Mouse (Mus musculus) lung, postnatal 0 days (tissue): ENCODE data around the gene Lyl1. TPM values are rescaled to one million over a fixed set of nuclear protein-coding genes. Genes with fewer than 3 reads are reported as not detected.

Experiments
- ATAC-seq: fragments of 200-750 bp; cut with Nextera tagmentation; 2 replicates; pipeline ENCODE4 v1.8.0; 2017; ENCODE audit warnings: moderate library complexity
- DNase-seq: peaks from one replicate; pipeline ENCODE4 v3.0.0-alpha.2; 2016; ENCODE audit warnings: low spot score
- H3K27ac ChIP-seq: fragments of 300-500 bp; sonication (generic); 2 replicates; pipeline ENCODE4 v1.5.1; 2014; ENCODE audit warnings: antibody characterized with exemption, mild to moderate bottlenecking, low read length, mixed read lengths
- H3K27me3 ChIP-seq: fragments of 300-500 bp; sonication (generic); replicated peaks from 2 replicates; pipeline ENCODE4 v1.6.1; 2014; ENCODE audit warnings: low read length, mixed read lengths; ENCODE audit not compliant: insufficient read depth
- H3K36me3 ChIP-seq: fragments of 300-500 bp; sonication (generic); 2 replicates; pipeline ENCODE4 v1.6.1; 2014; ENCODE audit warnings: low read length, mixed read lengths; ENCODE audit not compliant: insufficient read depth
- H3K4me1 ChIP-seq: fragments of 300-500 bp; sonication (generic); 2 replicates; pipeline ENCODE4 v1.6.1; 2014; ENCODE audit warnings: antibody characterized with exemption, low read depth, low read length, mixed read lengths; ENCODE audit not compliant: insufficient read depth
- H3K4me2 ChIP-seq: fragments of 300-500 bp; sonication (generic); replicated peaks from 2 replicates; pipeline ENCODE4 v1.6.1; 2014; ENCODE audit warnings: low read depth, mild to moderate bottlenecking, low read length, moderate library complexity, mixed read lengths
- H3K4me3 ChIP-seq: fragments of 300-500 bp; sonication (generic); 2 replicates; pipeline ENCODE4 v1.5.1; 2014; ENCODE audit warnings: low read depth, low read length
- H3K9ac ChIP-seq: fragments of 300-500 bp; sonication (generic); replicated peaks from 2 replicates; pipeline ENCODE4 v1.6.1; 2014; ENCODE audit warnings: low read depth, mild to moderate bottlenecking
- H3K9me3 ChIP-seq: fragments of 300-500 bp; sonication (generic); 2 replicates; pipeline ENCODE4 v1.6.1; 2016; ENCODE audit warnings: low read length, mixed read lengths
- CTCF ChIP-seq: IDR thresholded peaks from 2 replicates; pipeline ENCODE4 v1.5.1; 2016; ENCODE audit warnings: antibody characterized with exemption, mild to moderate bottlenecking
- EP300 ChIP-seq: IDR thresholded peaks from 2 replicates; pipeline ENCODE4 v1.6.1; 2016; ENCODE audit warnings: antibody characterized with exemption, mild to moderate bottlenecking, control low read depth
- WGBS: fragments of 180-500 bp; shearing (Covaris S2); extraction: QIAGEN DNeasy Blood & Tissue Kit; methylation state at CpG from one replicate; pipeline ENCODE4 v1.1.7; 2014; 5-methylcytosine and 5-hydroxymethylcytosine counted together
- polyA plus RNA-seq: library from polyadenylated mRNA; unstranded; fragments of >200 nt; fragmentation: Nextera tagmentation; extraction: Ambion mirVana; gene quantifications from 2 replicates; pipeline ENCODE4 v1.2.1, GENCODE M21; 2015

The Lyl1 gene
- polyA plus RNA-seq, 1 experiment from 2014 or later, result 11.6 TPM

DNA sequence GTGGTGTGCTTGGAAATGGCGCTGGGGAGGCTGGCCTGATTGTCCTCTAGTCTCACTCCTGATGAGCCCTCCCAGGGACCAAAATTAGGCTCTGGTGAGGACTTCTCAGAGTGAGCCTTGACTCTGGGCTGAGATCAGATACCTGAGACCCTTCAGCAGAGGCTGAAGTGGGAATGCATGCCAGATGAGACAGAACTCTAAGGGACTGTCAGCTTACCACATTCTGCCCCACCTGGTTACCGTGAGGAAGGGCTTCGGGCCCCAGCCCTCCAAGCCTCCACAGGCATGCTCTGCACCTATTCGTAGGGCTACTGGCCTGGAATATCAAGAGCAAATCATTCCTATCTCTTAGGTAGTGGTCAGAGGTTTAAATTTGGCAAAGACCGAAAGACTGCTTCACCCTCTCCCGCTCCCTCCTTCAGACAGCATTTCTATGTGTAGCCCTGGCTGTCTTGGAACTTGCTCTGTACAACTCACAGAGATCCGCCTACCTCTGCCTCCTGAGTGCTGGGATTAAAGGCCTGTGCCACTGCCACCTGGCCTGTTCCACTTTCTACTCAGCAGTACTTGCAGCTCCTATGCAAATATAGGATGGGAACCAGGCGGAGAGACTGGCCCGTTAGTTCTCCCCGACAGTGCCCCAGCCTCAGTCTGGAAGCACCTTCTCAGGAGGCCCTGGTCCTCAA lies 37.6 kb downstream of the Lyl1 start:
- no peak for DNase-seq
- no peaks in the 10 kb centered on the region for H3K27me3 ChIP-seq
- H3K4me2 ChIP-seq, result no peak overlapping the region
- no peak for ATAC-seq
- no peak for TF ChIP-seq EP300
- no peak for TF ChIP-seq CTCF
- no peak overlapping the region for H3K4me3 ChIP-seq
- H3K27ac ChIP-seq, result no peak overlapping the region
- no peak overlapping the region for H3K9ac ChIP-seq
- H3K4me1 ChIP-seq, result peaks cover 38% of the 10 kb centered on the region
- WGBS, result 69% methylated on average over 10 of the region's 10 CpGs
- H3K36me3 ChIP-seq, result no peaks in the 10 kb centered on the region
- no peaks in the 10 kb centered on the region for H3K9me3 ChIP-seq

DNA sequence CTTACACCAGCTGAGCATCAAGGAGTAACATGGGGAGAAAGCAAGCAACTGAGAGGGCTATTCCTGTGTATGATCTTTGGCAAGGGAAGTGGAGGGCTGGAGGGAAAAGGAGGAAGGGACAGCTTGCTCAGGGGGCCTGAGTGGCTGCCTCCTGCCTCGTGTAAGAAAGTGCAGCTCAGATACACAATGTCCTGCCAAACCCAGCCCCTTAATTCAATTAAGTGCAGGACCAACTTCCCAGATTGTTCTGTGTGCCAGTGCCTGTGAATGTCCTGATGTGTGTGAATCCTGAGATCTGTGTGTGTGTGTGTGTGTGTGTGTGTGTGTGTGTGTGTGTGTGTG lies 38.1 kb downstream of the Lyl1 start:
- H3K27ac ChIP-seq, result no peak overlapping the region

DNA sequence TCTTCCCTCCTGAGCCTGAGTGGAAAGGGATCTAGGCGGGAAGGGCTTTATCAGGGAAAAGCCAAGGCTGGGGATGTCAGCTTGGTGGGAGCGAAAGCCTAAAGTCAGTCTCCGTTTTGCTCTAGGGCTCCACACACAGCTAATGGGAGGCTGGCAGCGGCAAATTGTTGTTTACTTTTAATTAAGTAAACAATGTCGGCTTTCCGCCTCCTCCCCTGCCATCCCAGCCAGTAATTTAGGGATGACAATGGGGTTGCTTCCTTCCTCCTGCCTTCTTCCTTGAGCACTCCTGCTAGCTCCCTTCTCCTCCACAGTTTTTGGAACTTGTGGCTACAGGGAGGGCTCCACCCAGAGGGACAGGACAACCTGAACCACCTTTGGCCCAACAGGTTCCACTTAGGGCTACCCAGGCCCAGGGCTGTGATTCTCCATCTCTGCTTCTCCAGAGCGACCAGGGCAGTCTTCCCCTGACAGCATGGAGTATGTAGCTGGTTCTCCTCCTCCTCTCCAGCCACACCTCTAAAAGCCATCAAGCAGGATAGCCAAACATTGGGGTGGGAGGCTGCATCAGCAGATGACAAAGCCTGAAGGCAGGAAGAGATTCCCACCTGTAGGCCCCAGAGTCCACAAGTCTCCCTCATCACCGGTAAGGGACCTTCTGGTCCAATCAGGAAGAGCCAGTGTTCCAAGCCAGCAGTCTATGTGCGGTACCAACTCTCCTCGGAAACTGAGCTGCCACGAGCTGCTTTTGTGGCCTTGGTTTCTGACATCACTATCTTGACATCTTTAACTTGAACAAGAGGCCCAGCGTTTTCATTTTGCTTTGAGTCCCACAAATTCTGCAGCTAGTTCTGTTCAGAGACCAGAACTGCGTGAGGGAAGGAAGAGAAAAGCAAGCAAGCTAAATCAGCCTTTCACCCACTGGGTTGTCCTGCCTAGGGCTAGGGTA lies 39.9 kb downstream of the Lyl1 start:
- 39% methylated on average over 13 of the region's 13 CpGs for WGBS
- no peaks in the 10 kb centered on the region for H3K27me3 ChIP-seq
- no peaks in the 10 kb centered on the region for H3K36me3 ChIP-seq
- no peaks in the 10 kb centered on the region for H3K9me3 ChIP-seq
- peaks cover 56% of the 10 kb centered on the region for H3K4me1 ChIP-seq
- H3K4me3 ChIP-seq, result no peak overlapping the region
- peak overlapping the region; percentile 69 for H3K27ac ChIP-seq
- TF ChIP-seq EP300, result peak; percentile 67
- TF ChIP-seq CTCF, result no peak
- DNase-seq (peak; percentile 44), ATAC-seq (no peak)
- H3K9ac ChIP-seq, result no peak overlapping the region
- no peak overlapping the region for H3K4me2 ChIP-seq

More for the DNA sequence above, 38.1 kb downstream of the Lyl1 start:
- Histone ChIP-seq H3K27me3 (no peaks in the 10 kb centered on the region), H3K9ac (no peak overlapping the region), H3K4me2 (no peak overlapping the region), H3K9me3 (no peaks in the 10 kb centered on the region), H3K4me1 (peaks cover 44% of the 10 kb centered on the region), H3K4me3 (no peak overlapping the region), H3K36me3 (no peaks in the 10 kb centered on the region)
- no peak for TF ChIP-seq EP300
- no peak for TF ChIP-seq CTCF
- ATAC-seq, result peak; percentile 20; the same call in 1 of the 2 replicates
- DNase-seq, result peak; percentile 74
- 0% methylated on average over 1 of the region's 1 CpGs for WGBS

DNA sequence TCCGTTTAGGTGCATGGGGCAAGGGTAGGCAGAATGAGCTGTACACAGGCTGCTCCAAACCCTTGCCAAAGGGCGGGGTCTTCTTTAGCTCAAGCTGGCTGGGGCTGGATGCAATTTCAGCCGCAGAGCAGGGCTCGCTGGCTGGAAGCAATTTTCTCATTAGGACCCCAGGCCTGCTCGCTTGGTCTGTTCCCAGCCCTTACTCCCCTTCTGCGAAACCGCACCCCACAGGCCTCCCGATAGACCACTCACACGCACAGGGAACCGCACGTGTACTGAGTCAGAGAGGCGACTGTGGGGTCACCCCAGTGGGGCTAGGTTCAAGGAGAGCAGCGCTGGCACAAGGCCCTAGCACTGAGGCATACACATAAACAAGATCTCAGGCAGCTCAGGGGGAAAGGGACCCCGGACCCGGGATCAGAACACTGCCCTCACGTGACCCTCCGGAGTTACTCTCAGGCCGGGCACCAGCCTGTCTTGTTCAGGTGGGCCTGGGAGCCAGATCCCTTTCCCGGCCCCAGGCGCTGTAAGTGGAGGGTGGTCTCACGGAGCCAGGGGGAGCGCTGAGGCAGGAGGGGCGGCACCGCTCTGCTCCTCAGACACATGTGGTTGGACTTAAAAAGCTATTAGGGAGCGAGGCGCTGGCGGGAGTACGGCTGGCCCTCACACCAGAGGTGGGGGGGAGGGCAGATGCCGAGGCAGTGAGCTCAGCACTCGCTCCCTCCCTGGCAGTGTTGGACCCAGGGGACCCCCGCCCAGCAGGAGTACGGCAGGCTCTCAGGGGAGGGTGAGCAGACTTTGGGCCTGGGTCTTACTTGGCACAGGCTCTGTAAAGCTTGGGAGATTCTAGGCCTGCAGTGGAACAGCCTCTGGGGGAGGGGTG lies 41.2 kb downstream of the Lyl1 start:
- Histone ChIP-seq H3K4me2 (peak overlapping the region; percentile 32), H3K27me3 (no peaks in the 10 kb centered on the region), H3K4me3 (no peak overlapping the region), H3K4me1 (peaks cover 56% of the 10 kb centered on the region), H3K9me3 (no peaks in the 10 kb centered on the region), H3K36me3 (no peaks in the 10 kb centered on the region), H3K9ac (no peak overlapping the region), H3K27ac (peak overlapping the region; percentile 20; the same call in 1 of the 2 replicates)
- ATAC-seq, result peak; percentile 46
- peak; percentile 78 for DNase-seq
- 27% methylated on average over 30 of the region's 32 CpGs for WGBS
- no peak for TF ChIP-seq CTCF
- TF ChIP-seq EP300, result no peak

DNA sequence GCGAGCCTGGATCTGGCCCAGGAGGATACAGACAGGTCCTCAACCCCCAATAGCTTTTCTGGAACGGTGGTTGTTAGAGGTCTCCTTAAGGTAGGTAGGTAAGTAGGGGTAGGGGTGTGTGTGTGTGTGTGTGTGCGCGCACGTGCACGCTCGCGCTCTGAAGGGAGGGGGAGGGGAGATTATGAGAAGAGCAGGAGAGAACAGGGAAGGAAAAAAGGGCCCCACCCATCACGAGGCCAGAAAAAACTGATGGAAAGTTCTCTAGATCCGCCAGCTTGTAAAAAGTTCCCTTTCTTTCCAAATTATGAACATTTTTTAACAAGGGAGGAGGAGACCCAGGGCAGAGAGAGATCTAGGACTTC lies 41.8 kb downstream of the Lyl1 start:
- TF ChIP-seq EP300 (no peak), CTCF (no peak)
- ATAC-seq (no peak; the same call in 1 of the 2 replicates), DNase-seq (peak; percentile 40)
- no peak overlapping the region for H3K4me3 ChIP-seq
- no peaks in the 10 kb centered on the region for H3K27me3 ChIP-seq
- 21% methylated on average over 10 of the region's 10 CpGs for WGBS
- no peaks in the 10 kb centered on the region for H3K9me3 ChIP-seq
- no peaks in the 10 kb centered on the region for H3K36me3 ChIP-seq
- peak overlapping the region; percentile 32; the same call in 1 of the 2 replicates for H3K4me2 ChIP-seq
- no peak overlapping the region for H3K27ac ChIP-seq
- H3K9ac ChIP-seq, result no peak overlapping the region
- peaks cover 52% of the 10 kb centered on the region for H3K4me1 ChIP-seq
